Mouse (Mus musculus) midbrain, postnatal 0 days (tissue): ENCODE measurements at regions not wholly inside any gene's neighbourhood (a gene's known extent, or its start where the extent isn't known, plus 50 kb on each side); places are given as distances from the start of the nearest gene placed in this dataset.
A peak's percentile ranks its signal among the peaks of the same experiment; 100 is the strongest.

Experiments
- ATAC-seq: fragments of 200-750 bp; cut with Nextera tagmentation; 2 replicates; pipeline ENCODE4 v1.8.0; 2017; ENCODE audit warnings: moderate number of reproducible peaks, mild to moderate bottlenecking, moderate TSS enrichment, moderate library complexity; ENCODE audit not compliant: low FRiP score
- DNase-seq: peaks from one replicate; pipeline ENCODE4 v3.0.0-alpha.2; 2015; ENCODE audit warnings: low spot score
- H3K27ac ChIP-seq: fragments of 300-500 bp; sonication (generic); 2 replicates; pipeline ENCODE4 v1.5.1; 2014; ENCODE audit warnings: low read depth, mild to moderate bottlenecking, low read length, mixed read lengths
- H3K27me3 ChIP-seq: fragments of 300-500 bp; sonication (generic); 2 replicates; pipeline ENCODE4 v1.6.1; 2014; ENCODE audit warnings: low read length, control low read depth, mixed read lengths; ENCODE audit not compliant: insufficient read depth
- H3K36me3 ChIP-seq: fragments of 300-500 bp; sonication (generic); 2 replicates; pipeline ENCODE4 v1.6.1; 2014; ENCODE audit warnings: low read length, control low read depth, mixed read lengths; ENCODE audit not compliant: insufficient read depth
- H3K4me1 ChIP-seq: fragments of 300-500 bp; sonication (generic); 2 replicates; pipeline ENCODE4 v1.6.1; 2014; ENCODE audit warnings: mild to moderate bottlenecking, control low read depth, antibody characterized with exemption, low read length, mixed read lengths; ENCODE audit not compliant: insufficient read depth
- H3K4me2 ChIP-seq: fragments of 300-500 bp; sonication (generic); 2 replicates; pipeline ENCODE4 v1.6.1; 2014; ENCODE audit warnings: low read depth, mild to moderate bottlenecking, low read length, mixed read lengths; ENCODE audit not compliant: poor library complexity, severe bottlenecking
- H3K4me3 ChIP-seq: fragments of 300-500 bp; sonication (generic); 2 replicates; pipeline ENCODE4 v1.5.1; 2014; ENCODE audit warnings: low read depth, mild to moderate bottlenecking, low read length, moderate library complexity
- H3K9ac ChIP-seq: fragments of 300-500 bp; sonication (generic); replicated peaks from 2 replicates; pipeline ENCODE4 v1.6.1; 2014; ENCODE audit warnings: mild to moderate bottlenecking, low read length, moderate library complexity, mixed read lengths; ENCODE audit not compliant: poor library complexity, severe bottlenecking
- H3K9me3 ChIP-seq: fragments of 300-500 bp; sonication (generic); 2 replicates; pipeline ENCODE4 v1.6.1; 2016; ENCODE audit warnings: low read length, control low read depth
- CTCF ChIP-seq: IDR thresholded peaks from 2 replicates; pipeline ENCODE4 v1.5.1; 2016; ENCODE audit warnings: antibody characterized with exemption, mild to moderate bottlenecking
- WGBS: fragments of 180-500 bp; shearing (Covaris S2); extraction: QIAGEN DNeasy Blood & Tissue Kit; methylation state at CpG from one replicate; pipeline ENCODE4 v1.1.7; 2014; 5-methylcytosine and 5-hydroxymethylcytosine counted together

DNA sequence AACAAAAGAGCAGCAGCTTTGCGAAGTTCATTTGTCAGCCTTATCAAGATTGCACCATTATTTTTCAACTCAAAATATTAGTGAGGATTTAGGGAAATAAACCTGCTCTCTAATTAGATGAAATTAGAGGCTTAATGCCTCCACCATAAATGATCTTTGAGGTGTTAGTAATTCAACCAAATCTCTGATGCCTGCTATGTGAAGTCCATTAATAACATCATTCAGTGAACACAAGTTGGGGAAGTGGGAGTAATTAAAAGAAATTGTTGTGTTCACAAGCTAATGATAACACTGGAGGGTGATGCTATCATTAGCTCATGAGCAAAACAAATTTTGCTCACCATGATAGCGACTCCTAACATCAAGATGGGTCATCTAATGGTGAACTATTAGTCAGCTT is 246.0 kb downstream of the Ttc6 start:
- H3K27ac ChIP-seq, result no peak overlapping the region
- ATAC-seq, result no peak
- TF ChIP-seq CTCF, result no peak
- no peaks in the 10 kb centered on the region for H3K9me3 ChIP-seq
- no peak overlapping the region for H3K4me3 ChIP-seq
- 90% methylated on average over 2 of the region's 2 CpGs for WGBS
- H3K27me3 ChIP-seq, result no peaks in the 10 kb centered on the region
- H3K9ac ChIP-seq, result no peak overlapping the region
- H3K4me1 ChIP-seq, result no peaks in the 10 kb centered on the region
- DNase-seq, result no peak
- no peaks in the 10 kb centered on the region for H3K36me3 ChIP-seq
- H3K4me2 ChIP-seq, result no peak overlapping the region

DNA sequence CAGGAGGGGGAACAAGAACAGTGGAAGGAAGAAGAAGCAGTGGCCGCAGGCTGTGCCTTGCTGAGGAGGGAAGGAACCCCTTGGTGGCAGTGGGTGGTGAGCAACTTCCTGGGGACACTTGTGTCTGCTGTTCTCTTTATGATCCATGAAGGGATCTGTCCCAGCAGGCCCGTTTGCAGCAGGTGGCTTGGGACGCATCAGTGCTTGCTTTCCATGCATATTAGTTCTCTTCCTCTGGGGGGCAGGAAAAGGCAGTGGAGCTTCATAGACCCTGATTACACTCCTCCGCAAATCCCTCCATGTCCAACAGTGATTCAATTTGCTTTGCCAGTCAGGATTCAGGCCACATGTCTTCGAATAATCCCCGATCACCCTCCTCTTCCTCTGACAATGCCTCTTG is 259.9 kb downstream of the Ttc6 start:
- ATAC-seq (no peak), DNase-seq (peak; percentile 31)
- no peaks in the 10 kb centered on the region for H3K27me3 ChIP-seq
- H3K27ac ChIP-seq, result no peak overlapping the region
- H3K9me3 ChIP-seq, result no peaks in the 10 kb centered on the region
- no peaks in the 10 kb centered on the region for H3K36me3 ChIP-seq
- H3K9ac ChIP-seq, result no peak overlapping the region
- no peak overlapping the region for H3K4me3 ChIP-seq
- H3K4me2 ChIP-seq, result no peak overlapping the region
- TF ChIP-seq CTCF, result no peak; the same call in 1 of the 2 replicates
- WGBS, result 43% methylated on average over 6 of the region's 6 CpGs
- H3K4me1 ChIP-seq, result no peaks in the 10 kb centered on the region

DNA sequence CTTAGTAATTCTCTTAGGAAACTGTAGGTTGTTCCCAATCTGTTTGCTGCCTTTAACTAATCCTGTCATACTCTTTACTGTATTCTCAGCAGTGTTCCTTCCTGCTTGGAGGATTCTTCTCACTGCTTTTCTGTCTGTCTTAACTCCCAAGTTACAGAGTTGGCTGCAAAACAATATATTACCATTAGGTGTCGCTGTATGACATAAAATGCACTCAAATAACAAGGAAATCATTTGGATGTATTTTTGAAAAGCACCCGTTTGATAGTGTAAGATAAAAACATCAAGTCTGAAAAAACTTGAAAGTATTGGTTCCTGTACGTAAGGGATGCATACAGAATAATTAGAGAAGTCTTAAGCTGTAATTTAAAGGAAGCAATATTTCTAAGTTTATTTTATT is 261.8 kb downstream of the Ttc6 start:
- ATAC-seq, result no peak

DNA sequence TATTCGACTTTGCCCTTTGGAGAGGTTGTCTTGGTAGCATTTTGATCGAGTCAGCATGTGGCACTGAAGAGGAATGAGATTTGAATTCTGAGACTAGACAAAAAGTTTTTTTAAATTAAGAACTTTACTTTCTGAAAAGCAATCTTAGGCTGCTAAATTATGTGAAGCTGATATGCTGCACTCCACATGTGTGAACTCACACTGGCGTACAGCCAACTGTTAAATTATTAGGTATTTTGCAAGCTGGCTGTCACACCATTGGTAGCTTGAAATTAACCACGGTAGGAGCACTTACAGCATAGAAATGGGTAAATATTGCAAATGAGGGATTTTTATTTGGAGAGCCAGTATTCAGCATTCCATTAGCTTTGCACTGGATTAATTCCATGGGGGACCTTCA is 278.9 kb downstream of the Ttc6 start:
- H3K4me2 ChIP-seq, result no peak overlapping the region
- H3K27me3 ChIP-seq, result no peaks in the 10 kb centered on the region
- no peaks in the 10 kb centered on the region for H3K4me1 ChIP-seq
- H3K36me3 ChIP-seq, result no peaks in the 10 kb centered on the region
- DNase-seq (no peak), ATAC-seq (no peak)
- TF ChIP-seq CTCF, result no peak
- no peak overlapping the region for H3K9ac ChIP-seq
- 59% methylated on average over 4 of the region's 4 CpGs for WGBS
- no peaks in the 10 kb centered on the region for H3K9me3 ChIP-seq
- H3K4me3 ChIP-seq, result no peak overlapping the region
- H3K27ac ChIP-seq, result no peak overlapping the region

More for the DNA sequence above, 261.8 kb downstream of the Ttc6 start:
- WGBS, result 4% methylated on average over 3 of the region's 3 CpGs
- H3K27ac ChIP-seq, result no peak overlapping the region
- TF ChIP-seq CTCF, result peak; percentile 95
- no peak overlapping the region for H3K4me2 ChIP-seq
- H3K36me3 ChIP-seq, result no peaks in the 10 kb centered on the region
- H3K9ac ChIP-seq, result no peak overlapping the region
- H3K4me3 ChIP-seq, result no peak overlapping the region
- H3K27me3 ChIP-seq, result no peaks in the 10 kb centered on the region
- H3K9me3 ChIP-seq, result no peaks in the 10 kb centered on the region
- no peaks in the 10 kb centered on the region for H3K4me1 ChIP-seq
- peak; percentile 85 for DNase-seq

DNA sequence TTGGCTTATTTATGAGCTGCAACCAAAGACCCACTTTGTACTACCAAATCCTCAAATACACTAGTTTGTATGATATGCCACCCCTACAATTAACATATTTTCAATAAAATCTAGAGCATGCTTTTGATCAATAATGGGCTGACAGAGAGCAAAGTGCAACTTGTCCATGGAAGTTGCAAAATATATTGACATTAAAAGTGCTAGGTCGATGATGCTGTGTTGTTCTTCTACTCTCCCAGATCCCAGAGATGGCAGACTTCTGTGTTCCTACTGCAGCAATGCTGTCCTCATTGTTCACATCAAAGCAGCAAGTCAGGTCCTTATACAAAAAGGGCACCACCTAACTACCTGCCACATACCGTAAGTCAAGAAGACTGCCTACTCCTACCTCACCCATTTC is 307.1 kb downstream of the Ttc6 start:
- H3K36me3 ChIP-seq, result no peaks in the 10 kb centered on the region
- no peak for TF ChIP-seq CTCF
- H3K9ac ChIP-seq, result no peak overlapping the region
- no peaks in the 10 kb centered on the region for H3K9me3 ChIP-seq
- no peak overlapping the region for H3K4me3 ChIP-seq
- no peak overlapping the region for H3K4me2 ChIP-seq
- no peak overlapping the region for H3K27ac ChIP-seq
- ATAC-seq (no peak), DNase-seq (no peak)
- WGBS, result 87% methylated on average over 2 of the region's 2 CpGs
- no peaks in the 10 kb centered on the region for H3K4me1 ChIP-seq
- no peaks in the 10 kb centered on the region for H3K27me3 ChIP-seq

DNA sequence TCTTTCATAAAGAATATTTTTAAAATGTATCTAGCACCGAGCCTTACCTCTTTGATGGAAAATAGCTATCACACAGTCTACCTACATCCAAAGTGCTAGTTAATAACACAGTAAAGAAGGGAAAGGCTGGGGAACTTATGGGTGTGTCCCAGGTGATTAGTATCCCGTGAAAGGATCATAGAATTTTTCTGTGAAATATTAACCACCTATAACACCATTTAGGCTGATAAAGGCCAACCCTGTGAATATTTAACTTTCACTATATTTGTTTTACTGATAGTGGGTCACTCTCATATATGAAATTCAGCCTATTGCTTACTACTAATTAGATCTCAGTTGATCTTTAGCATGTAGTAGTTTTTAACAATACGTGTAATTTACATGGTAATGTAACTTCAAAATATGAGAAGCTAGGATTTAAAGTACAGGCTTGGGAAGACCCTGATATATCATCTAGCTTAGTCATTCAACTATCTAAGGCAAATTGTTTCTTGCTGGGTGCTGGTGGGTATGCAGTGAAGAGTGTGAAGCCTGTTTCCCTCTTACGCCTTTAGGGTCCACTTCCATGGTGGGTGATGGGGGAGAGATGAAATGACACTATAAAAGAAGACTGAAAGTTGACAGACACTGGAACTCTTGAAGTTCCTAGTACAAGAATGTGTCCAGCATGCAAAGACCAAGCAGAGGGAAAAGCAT is 320.6 kb upstream of the Sstr1 start:
- WGBS, result 91% methylated on average over 4 of the region's 4 CpGs
- no peak overlapping the region for H3K27ac ChIP-seq
- H3K9ac ChIP-seq, result no peak overlapping the region
- H3K36me3 ChIP-seq, result no peaks in the 10 kb centered on the region
- no peak for TF ChIP-seq CTCF
- ATAC-seq, result no peak
- H3K4me3 ChIP-seq, result no peak overlapping the region
- DNase-seq, result no peak
- H3K4me2 ChIP-seq, result no peak overlapping the region
- H3K27me3 ChIP-seq, result no peaks in the 10 kb centered on the region
- no peaks in the 10 kb centered on the region for H3K4me1 ChIP-seq
- H3K9me3 ChIP-seq, result no peaks in the 10 kb centered on the region
